Mouse (Mus musculus): ENCODE measurements around the gene Map9. TPM values are rescaled to one million over a fixed set of nuclear protein-coding genes. Genes with fewer than 3 reads are reported as not detected.
"Not testable (repeated sequence)": the region's sequence is repeated elsewhere in the genome, so short reads cannot be mapped to it uniquely, and the experiment has no call there.

The Map9 gene
- polyA plus RNA-seq (2015; fragmentation: Nextera tagmentation; extraction: Ambion mirVana) = 8.9 and 11.6 TPM in 2 replicates

GRCm38 (mm10) chr3:82357797-82358524, at the start of gene Map9:
TSS of gene Map9 (plus strand) at chr3:82358044.
- Histone ChIP-seq H3K4me1 (peaks cover 7% of the 10 kb centered on the region), H3K27me3 (no peaks in the 10 kb centered on the region), H3K9ac (peak within 1 kb of the TSS; percentile 68), H3K27ac (no peak within 1 kb of the TSS), H3K9me3 (no peaks in the 10 kb centered on the region), H3K36me3 (no peaks in the 10 kb centered on the region), H3K4me2 (peak within 1 kb of the TSS; percentile 73), H3K4me3 (peak within 1 kb of the TSS; percentile 74)
- ATAC-seq (ENCODE audit: insufficient number of reproducible peaks, insufficient read depth, low FRiP score, low TSS enrichment, low read depth) = peak; percentile 100
- under 1% methylated on average over 54 of the region's 54 CpGs for WGBS

- Histone ChIP-seq H3K4me2 (no peak overlapping the region), H3K27ac (no peak overlapping the region), H3K9me3 (no peaks in the 10 kb centered on the region), H3K4me3 (no peak overlapping the region), H3K27me3 (no peaks in the 10 kb centered on the region), H3K9ac (no peak overlapping the region), H3K36me3 (no peaks in the 10 kb centered on the region), H3K4me1 (no peaks in the 10 kb centered on the region)
- 83% methylated on average over 4 of the region's 4 CpGs for WGBS
- ATAC-seq (ENCODE audit: insufficient number of reproducible peaks, insufficient read depth, low FRiP score, low TSS enrichment, low read depth) = no peak
Observed at GRCm38 (mm10) chr3:82315728-82316127, 42.1 kb upstream of the Map9 start.

GRCm38 (mm10) chr3:82326736-82327135, 31.1 kb upstream of the Map9 start:
- not testable (repeated sequence) for H3K4me1 ChIP-seq; H3K9ac ChIP-seq; H3K27me3 ChIP-seq; H3K36me3 ChIP-seq; H3K4me3 ChIP-seq; H3K27ac ChIP-seq; H3K4me2 ChIP-seq; H3K9me3 ChIP-seq; ATAC-seq (ENCODE audit: insufficient number of reproducible peaks, insufficient read depth, low FRiP score, low TSS enrichment, low read depth)
- WGBS = 87% methylated on average over 1 of the region's 1 CpGs

- no peak overlapping the region for H3K4me3 ChIP-seq
- H3K4me1 ChIP-seq = no peaks in the 10 kb centered on the region
- WGBS = 92% methylated on average over 1 of the region's 1 CpGs
- no peak overlapping the region for H3K4me2 ChIP-seq
- no peaks in the 10 kb centered on the region for H3K9me3 ChIP-seq
- H3K27me3 ChIP-seq = no peaks in the 10 kb centered on the region
- no peak overlapping the region for H3K27ac ChIP-seq
- no peak overlapping the region for H3K9ac ChIP-seq
- no peak for ATAC-seq (ENCODE audit: insufficient number of reproducible peaks, insufficient read depth, low FRiP score, low TSS enrichment, low read depth)
- H3K36me3 ChIP-seq = no peaks in the 10 kb centered on the region
Observed at GRCm38 (mm10) chr3:82332067-82332466, 25.8 kb upstream of the Map9 start.

- WGBS = 89% methylated on average over 4 of the region's 4 CpGs
- no peaks in the 10 kb centered on the region for H3K27me3 ChIP-seq
Observed at GRCm38 (mm10) chr3:82332536-82332935, 25.3 kb upstream of the Map9 start.

GRCm38 (mm10) chr3:82333128-82333969, 24.5 kb upstream of the Map9 start:
- no peak for ATAC-seq (ENCODE audit: insufficient number of reproducible peaks, insufficient read depth, low FRiP score, low TSS enrichment, low read depth)
- WGBS = 7% methylated on average over 16 of the region's 16 CpGs

More at GRCm38 (mm10) chr3:82332536-82332935, 25.3 kb upstream of the Map9 start:
- no peak overlapping the region for H3K4me3 ChIP-seq
- no peak overlapping the region for H3K9ac ChIP-seq
- ATAC-seq (ENCODE audit: insufficient number of reproducible peaks, insufficient read depth, low FRiP score, low TSS enrichment, low read depth) = no peak
- no peaks in the 10 kb centered on the region for H3K4me1 ChIP-seq
- no peaks in the 10 kb centered on the region for H3K36me3 ChIP-seq
- no peak overlapping the region for H3K27ac ChIP-seq
- H3K4me2 ChIP-seq = no peak overlapping the region
- no peaks in the 10 kb centered on the region for H3K9me3 ChIP-seq

GRCm38 (mm10) chr3:82340111-82340510, 17.7 kb upstream of the Map9 start:
- 80% methylated on average over 10 of the region's 10 CpGs for WGBS
- ATAC-seq (ENCODE audit: insufficient number of reproducible peaks, insufficient read depth, low FRiP score, low TSS enrichment, low read depth) = no peak
- Histone ChIP-seq H3K4me1 (no peaks in the 10 kb centered on the region), H3K4me2 (no peak overlapping the region), H3K9ac (no peak overlapping the region), H3K9me3 (no peaks in the 10 kb centered on the region), H3K4me3 (no peak overlapping the region), H3K36me3 (no peaks in the 10 kb centered on the region), H3K27ac (no peak overlapping the region), H3K27me3 (no peaks in the 10 kb centered on the region)

More at GRCm38 (mm10) chr3:82333128-82333969, 24.5 kb upstream of the Map9 start:
- Histone ChIP-seq H3K36me3 (no peaks in the 10 kb centered on the region), H3K27me3 (no peaks in the 10 kb centered on the region), H3K9me3 (no peaks in the 10 kb centered on the region), H3K9ac (peak overlapping the region; percentile 44; the same call in 1 of the 2 replicates), H3K27ac (no peak overlapping the region), H3K4me3 (peak overlapping the region; percentile 33), H3K4me2 (peak overlapping the region; percentile 56), H3K4me1 (no peaks in the 10 kb centered on the region)

- WGBS = 27% methylated on average over 2 of the region's 2 CpGs
- Histone ChIP-seq H3K4me3 (no peak overlapping the region), H3K4me1 (no peaks in the 10 kb centered on the region), H3K27ac (no peak overlapping the region), H3K9ac (no peak overlapping the region), H3K4me2 (no peak overlapping the region), H3K27me3 (no peaks in the 10 kb centered on the region), H3K9me3 (no peaks in the 10 kb centered on the region), H3K36me3 (no peaks in the 10 kb centered on the region)
- no peak for ATAC-seq (ENCODE audit: insufficient number of reproducible peaks, insufficient read depth, low FRiP score, low TSS enrichment, low read depth)
Observed at GRCm38 (mm10) chr3:82348277-82348860, 9.5 kb upstream of the Map9 start.

GRCm38 (mm10) chr3:82350321-82350720, 7.5 kb upstream of the Map9 start:
- ATAC-seq (ENCODE audit: insufficient number of reproducible peaks, insufficient read depth, low FRiP score, low TSS enrichment, low read depth) = no peak

GRCm38 (mm10) chr3:82357340-82357739, 504 bp upstream of the Map9 start:
- peak overlapping the region; percentile 60; the same call in 1 of the 2 replicates for H3K9ac ChIP-seq
- no peaks in the 10 kb centered on the region for H3K36me3 ChIP-seq
- H3K27ac ChIP-seq = no peak overlapping the region
- H3K9me3 ChIP-seq = no peaks in the 10 kb centered on the region
- peak overlapping the region; percentile 74 for H3K4me3 ChIP-seq
- H3K27me3 ChIP-seq = no peaks in the 10 kb centered on the region
- H3K4me1 ChIP-seq = peaks cover 7% of the 10 kb centered on the region
- H3K4me2 ChIP-seq = peak overlapping the region; percentile 73
- no peak for ATAC-seq (ENCODE audit: insufficient number of reproducible peaks, insufficient read depth, low FRiP score, low TSS enrichment, low read depth)
- WGBS = 1% methylated on average over 5 of the region's 5 CpGs

More at GRCm38 (mm10) chr3:82350321-82350720, 7.5 kb upstream of the Map9 start:
- Histone ChIP-seq H3K9me3 (no peaks in the 10 kb centered on the region), H3K27me3 (no peaks in the 10 kb centered on the region), H3K4me2 (no peak overlapping the region), H3K4me3 (no peak overlapping the region), H3K9ac (no peak overlapping the region), H3K4me1 (no peaks in the 10 kb centered on the region), H3K36me3 (no peaks in the 10 kb centered on the region), H3K27ac (no peak overlapping the region)
- 34% methylated on average over 2 of the region's 2 CpGs for WGBS

GRCm38 (mm10) chr3:82359036-82359435, 1.2 kb downstream of the Map9 start:
- Histone ChIP-seq H3K4me3 (no peak overlapping the region), H3K9ac (no peak overlapping the region), H3K27me3 (no peaks in the 10 kb centered on the region), H3K36me3 (peaks cover 5% of the 10 kb centered on the region; the same call in 1 of the 2 replicates), H3K27ac (no peak overlapping the region), H3K4me1 (peaks cover 7% of the 10 kb centered on the region), H3K9me3 (no peaks in the 10 kb centered on the region), H3K4me2 (peak overlapping the region; percentile 73)
- WGBS = 69% methylated on average over 8 of the region's 8 CpGs
- no peak for ATAC-seq (ENCODE audit: insufficient number of reproducible peaks, insufficient read depth, low FRiP score, low TSS enrichment, low read depth)

Measured in embryonic facial prominence, embryonic 13.5 days (tissue).